Mouse (Mus musculus) cerebellum, adult 11 months (tissue): ENCODE results near the gene Bcat2.
"Not testable (repeated sequence)": the region's sequence is repeated elsewhere in the genome, so short reads cannot be mapped to it uniquely, and the experiment has no call there.

ENCODE experiments used
- DNase-seq: peaks from one replicate; pipeline ENCODE4 v3.0.0; 2022

Gene Bcat2

GRCm38 (mm10) chr7:45570103-45570741, at the start of gene Bcat2:
Gene Bcat2, plus strand, starts transcription at chr7:45570153.
- DNase-seq, result peak; percentile 71

- no peak for DNase-seq
Observed at GRCm38 (mm10) chr7:45520605-45521004, 49.3 kb upstream of the Bcat2 start.

- DNase-seq, result peak; percentile 78
Observed at GRCm38 (mm10) chr7:45521728-45522184, 48.2 kb upstream of the Bcat2 start.

- no peak for DNase-seq
Observed at GRCm38 (mm10) chr7:45522194-45522752, 47.7 kb upstream of the Bcat2 start.

GRCm38 (mm10) chr7:45522957-45523676, 46.8 kb upstream of the Bcat2 start:
- DNase-seq, result peak; percentile 36

DNA sequence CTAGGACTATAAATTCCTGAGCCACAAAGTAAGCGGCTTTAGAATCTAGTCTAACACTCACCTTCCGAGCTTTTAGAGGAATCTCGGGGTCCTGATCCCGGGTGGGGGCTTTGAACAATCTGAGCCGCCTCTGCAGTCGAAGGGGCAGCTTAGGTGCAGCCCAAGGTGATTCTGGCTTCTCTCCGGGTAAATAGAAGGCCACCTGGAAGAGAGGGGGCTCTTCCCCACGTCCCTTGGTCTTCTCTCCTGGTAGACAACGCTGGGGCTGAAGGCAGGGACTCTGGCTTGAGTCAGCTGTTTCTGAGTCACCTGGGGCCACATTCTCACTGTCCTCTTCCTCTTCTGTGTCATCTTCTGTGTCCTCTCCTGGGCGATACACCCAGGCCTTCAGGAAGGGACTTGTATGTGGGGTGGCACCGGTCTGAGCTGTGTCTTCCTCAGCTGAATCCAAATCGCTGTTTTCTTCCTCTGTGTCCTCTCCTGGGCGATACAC, 46.2 kb upstream of the Bcat2 start:
- DNase-seq, result no peak

DNA sequence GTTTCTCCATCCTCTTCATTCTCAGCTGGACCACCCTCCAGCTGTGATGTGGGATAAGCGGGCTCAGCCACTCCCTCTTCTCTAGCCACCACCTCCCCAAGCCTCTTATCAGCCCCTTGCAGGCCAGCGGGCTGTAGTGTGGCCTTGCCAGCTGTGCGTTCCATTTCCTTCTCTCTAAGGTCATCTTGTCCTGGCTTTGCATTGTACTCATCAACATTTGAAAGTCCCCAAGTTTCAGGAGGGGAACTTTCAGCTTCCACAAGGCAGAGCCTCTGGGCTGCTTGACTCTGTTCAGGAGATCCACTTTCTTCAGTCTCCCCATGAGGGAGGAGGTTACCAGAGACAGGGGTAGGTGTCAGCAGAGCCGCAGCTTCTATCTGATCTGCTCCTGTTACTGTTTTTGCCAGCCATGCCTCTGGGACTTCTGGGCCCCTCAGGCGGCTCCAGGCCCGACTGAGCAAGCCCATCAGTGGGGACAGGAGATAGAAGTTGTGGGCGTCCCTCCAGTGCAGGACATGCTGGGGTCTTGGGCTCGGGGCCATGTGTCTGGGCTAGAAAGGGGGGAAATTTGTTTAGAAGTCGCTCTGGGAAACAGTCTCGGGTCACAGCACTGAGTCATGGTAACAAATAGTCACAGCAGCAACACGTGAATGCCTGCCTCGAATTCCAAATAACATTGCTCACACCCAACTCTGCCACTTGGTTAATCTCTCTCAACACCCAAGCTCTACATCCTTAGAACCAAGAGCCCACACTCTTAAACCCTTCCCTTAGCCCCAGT, 44.9 kb upstream of the Bcat2 start:
- no peak for DNase-seq

GRCm38 (mm10) chr7:45525809-45526473, 44.0 kb upstream of the Bcat2 start, which contains the start of the genes Ppp1r15a and Plekha4:
Gene Ppp1r15a, minus strand, starts transcription at chr7:45526268.
Gene Plekha4, plus strand, starts transcription at chr7:45526330.
- peak; percentile 95 for DNase-seq

GRCm38 (mm10) chr7:45526474-45527120, 43.4 kb upstream of the Bcat2 start:
- DNase-seq, result no peak

- not testable (repeated sequence) for DNase-seq
Observed at GRCm38 (mm10) chr7:45527169-45527568, 42.8 kb upstream of the Bcat2 start.

DNA sequence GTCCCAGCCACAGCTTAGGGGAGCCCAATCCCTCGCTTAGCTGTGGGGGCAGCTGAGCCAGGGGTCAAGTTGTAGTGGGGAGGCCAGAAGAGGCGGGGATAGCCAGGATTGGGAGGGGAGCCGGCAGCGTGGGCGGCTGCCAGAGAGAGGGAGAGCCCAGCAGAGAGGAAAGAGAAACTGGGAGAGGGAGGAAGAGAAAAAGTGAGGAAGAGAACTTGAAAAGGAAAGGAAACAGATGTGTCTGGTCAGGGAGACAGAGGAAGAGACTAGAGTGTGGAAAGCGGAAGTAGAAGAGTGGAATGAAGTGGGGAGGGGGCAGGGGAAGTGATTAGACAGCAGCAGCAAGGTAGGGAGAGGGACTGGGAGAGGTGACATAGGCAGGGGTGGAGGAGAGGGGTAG, 40.5 kb upstream of the Bcat2 start:
- DNase-seq, result no peak

GRCm38 (mm10) chr7:45530643-45531042, 39.3 kb upstream of the Bcat2 start:
- no peak for DNase-seq

DNA sequence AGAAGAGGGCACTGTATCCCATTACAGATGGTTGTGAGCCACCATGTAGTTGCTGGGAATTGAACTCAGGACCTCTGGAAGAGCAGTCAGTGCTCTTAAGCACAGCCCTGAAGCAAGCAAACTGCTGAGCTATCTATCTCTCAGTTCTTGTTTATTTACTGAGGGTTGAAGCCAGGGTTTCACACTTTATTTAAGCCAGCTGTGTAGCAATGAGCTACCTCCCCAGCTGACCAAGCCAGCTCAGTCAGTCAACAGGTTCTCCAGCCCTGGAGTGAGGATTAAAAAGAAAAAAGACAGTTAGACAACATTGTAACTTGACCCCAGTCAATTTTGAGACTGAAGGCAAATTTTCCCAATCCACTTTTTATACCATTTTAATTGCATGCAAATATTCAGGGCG, 34.3 kb upstream of the Bcat2 start:
- no peak for DNase-seq

GRCm38 (mm10) chr7:45537602-45538001, 32.4 kb upstream of the Bcat2 start:
- no peak for DNase-seq

DNA sequence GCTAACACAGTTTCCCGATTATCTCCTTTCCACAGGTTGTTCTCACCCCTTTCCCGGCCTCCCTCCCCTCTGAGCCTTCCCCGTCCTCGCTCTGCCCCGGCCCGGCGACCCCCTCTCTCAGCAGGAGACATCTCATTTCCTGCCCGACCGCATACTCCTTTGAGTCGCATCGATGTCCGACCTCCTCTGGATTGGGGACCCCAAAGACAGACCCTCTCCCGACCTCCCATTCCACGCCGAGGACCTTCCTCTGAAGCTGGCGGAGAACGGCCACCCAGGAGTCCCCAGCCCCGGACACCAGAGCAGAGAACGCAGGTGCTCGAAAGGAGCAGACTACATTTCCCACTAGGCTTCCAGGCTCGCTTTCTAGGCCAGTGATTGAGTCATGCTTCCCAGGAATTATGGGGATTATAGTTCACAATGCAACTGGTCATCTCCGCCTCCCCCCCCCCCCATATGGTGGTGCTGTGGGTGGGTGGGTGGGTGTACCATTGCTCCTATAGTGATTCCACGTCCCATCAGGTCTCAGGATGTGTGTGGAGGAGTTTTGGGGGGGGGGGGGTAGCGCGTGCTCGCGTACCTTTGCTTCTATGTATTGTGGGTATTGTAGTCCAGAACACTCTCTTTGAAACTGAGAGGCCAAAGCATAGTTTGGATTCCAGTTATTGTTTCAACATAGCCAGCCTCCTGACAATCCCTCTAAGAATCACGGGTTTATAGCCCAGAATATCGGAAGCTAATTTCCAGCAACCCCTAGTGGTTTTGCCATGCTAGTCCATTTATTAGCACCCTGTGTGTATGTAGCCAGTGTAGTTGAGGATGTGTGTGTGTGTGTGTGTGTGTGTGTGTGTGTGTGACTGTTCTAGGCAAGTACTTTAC, 31.6 kb upstream of the Bcat2 start:
- DNase-seq, result peak; percentile 60

- no peak for DNase-seq
Observed at GRCm38 (mm10) chr7:45539095-45539494, 30.9 kb upstream of the Bcat2 start.

- no peak for DNase-seq
Observed at GRCm38 (mm10) chr7:45540213-45540612, 29.7 kb upstream of the Bcat2 start.

DNA sequence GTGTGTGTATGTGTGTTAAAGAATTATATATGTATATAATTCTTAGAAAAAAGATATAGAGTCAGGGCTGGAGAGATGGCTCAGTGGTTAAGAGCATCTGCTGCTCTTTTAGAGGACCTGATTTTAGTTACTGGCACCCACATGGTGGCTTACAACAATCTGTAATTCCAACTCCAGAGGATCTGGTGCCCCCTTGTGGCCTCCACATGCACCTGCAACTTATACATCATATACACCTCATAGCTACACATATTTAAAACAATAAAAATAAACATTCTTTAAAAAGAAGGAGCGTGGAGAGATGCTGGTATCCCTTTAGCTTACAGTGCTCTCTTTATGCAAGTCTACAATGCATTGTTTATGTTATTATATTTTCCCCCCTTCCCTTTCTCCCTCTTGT, 25.4 kb upstream of the Bcat2 start:
- no peak for DNase-seq

DNA sequence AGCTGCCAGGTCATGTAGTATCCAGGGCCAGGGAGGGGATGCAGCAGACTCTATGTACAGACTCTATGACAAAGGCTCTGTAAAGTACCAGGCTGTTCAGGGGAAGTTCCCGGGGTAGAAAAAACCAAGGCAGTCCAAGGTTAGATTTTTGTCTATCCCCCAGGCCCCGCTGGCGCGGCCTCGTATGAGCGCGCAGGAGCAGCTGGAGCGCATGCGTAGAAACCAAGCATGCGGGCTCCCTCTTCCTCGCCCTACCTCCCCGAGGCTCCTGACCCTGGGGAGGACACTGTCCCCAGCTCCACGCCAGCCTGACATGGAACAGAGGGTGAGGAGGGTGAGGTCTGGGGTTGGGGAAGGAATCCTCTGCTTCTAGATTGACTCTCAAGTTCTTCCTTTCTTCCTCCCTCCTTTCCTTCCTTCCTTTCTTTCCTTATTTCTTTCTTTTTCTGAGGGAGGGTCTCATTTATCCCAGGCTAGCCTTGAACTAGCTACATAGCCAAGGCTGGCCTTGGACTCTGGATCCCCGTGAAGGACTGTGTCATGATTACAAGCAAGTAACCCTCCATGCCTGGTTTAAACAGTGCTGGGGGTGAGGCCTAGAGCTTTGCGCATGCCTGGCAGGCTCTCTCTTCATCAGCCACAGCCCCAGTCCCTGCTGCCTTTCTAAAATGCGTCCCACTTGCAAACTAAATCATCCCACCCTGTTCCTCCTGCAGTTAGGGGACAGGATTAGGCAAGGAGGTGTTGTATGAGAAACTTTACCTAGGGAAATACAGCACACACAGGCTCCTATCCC, 20.1 kb upstream of the Bcat2 start:
- no peak for DNase-seq
